Mouse (Mus musculus): Measurements from ENCODE around the gene Sntb2.

- TF ChIP-seq POLR2A (IDR thresholded peaks at IDR 0.05; ENCODE audit: low read depth, low read length), result no peak
- no peak for TF ChIP-seq CTCF (conservative IDR thresholded peaks at IDR 0.05; ENCODE audit: insufficient read depth, insufficient read length, low read depth, low read length)
Observed at GRCm38 (mm10) chr8:106899473-106899872, 36.1 kb upstream of the Sntb2 start.
